Mouse (Mus musculus) CD4-positive, CD25-positive, alpha-beta regulatory T cell, adult 2 months (primary cell): ENCODE results near the gene Hist1h2bh.
"Not testable (repeated sequence)": the region's sequence is repeated elsewhere in the genome, so short reads cannot be mapped to it uniquely, and the experiment has no call there.

Source experiments
- DNase-seq: peaks from one replicate; pipeline ENCODE4 v3.0.0-alpha.2; 2012; ENCODE audit warnings: low read depth, low spot score

Hist1h2bh gene

GRCm38 (mm10) chr13:23551931-23552914 lies 9.0 kb upstream of the Hist1h2bh start:
- no peak for DNase-seq

- peak; percentile 87 for DNase-seq
Observed at GRCm38 (mm10) chr13:23551146-23551834, 8.1 kb upstream of the Hist1h2bh start, which contains the start of gene Hist1h4f. Gene Hist1h4f (minus strand): TSS chr13:23551648.

DNA sequence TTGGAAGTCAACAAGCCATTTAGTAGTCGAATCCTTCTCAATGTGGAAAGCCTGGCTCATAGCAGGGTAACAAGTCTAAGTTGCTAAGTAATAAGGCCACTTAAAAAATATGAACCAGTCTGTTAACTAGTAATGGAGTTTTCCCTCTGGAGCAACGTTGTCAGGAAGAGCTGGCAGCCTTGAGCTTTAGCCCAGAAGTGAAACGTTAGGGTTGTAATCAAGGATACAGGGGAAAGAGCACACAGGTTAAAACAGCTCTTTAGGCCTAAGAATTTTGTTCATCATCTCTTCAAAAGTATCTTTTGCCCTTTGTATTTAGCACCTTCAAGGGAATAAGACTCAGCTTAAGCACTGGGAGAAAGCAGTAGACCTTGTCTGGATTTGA lies 7.6 kb upstream of the Hist1h2bh start:
- DNase-seq, result peak; percentile 11

DNA sequence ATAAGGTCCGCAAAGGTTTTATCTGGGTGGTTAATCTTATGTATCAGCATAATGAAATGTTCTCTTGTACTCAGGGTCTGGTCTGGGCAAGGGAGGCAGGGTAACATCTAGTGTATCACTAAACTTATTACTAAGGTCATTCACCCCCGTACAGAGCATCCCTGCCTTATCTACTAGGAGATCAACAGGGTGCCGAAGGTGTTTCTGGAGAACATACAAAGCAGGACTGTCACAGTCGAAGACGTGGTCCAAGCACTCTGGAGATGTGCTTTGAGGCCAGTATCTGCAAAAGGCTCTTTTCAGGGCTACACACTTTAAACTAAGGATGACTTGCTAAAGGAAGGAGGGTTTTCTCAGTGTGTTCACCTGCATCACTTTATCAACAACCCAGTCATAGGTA lies 3.5 kb upstream of the Hist1h2bh start:
- DNase-seq, result no peak

- peak; percentile 41 for DNase-seq
Observed at GRCm38 (mm10) chr13:23544787-23545120, 1.6 kb upstream of the Hist1h2bh start.

DNA sequence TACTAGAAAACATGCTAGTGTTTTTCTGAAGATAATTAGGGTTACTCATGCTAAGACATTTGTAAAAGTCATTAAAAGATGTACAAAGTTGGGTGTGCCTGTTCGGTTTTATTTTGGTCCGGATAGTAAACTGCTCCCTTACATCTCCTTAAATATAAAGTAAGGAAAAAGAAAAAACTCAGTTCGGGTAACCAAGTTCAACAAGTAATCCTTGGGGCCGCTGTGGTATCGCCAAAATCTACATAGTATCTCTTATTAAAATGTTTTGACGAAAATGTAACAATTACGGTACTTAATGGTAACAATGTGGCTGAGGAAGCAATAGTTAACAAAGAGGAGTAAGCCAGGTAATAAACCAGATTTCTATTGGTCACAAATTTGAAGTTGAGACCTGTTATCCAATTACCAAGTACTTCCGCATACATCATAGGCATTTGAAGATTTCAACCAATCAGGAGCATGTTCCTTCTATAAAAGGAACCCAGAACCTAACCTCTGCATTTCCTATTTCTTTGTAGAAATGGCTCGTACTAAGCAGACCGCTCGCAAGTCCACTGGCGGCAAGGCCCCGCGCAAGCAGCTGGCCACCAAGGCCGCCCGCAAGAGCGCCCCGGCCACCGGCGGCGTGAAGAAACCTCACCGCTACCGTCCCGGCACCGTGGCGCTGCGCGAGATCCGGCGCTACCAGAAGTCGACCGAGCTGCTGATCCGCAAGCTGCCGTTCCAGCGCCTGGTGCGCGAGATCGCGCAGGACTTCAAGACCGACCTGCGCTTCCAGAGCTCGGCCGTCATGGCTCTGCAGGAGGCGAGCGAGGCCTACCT lies 984 bp upstream of the Hist1h2bh start, which contains the start of gene Hist1h3f:
Hist1h3f (plus strand) TSS at position 88 of the 822 bp plus-strand sequence.
- DNase-seq, result peak; percentile 91

- not testable (repeated sequence) for DNase-seq
Observed at GRCm38 (mm10) chr13:23542225-23542980, 789 bp downstream of the Hist1h2bh start.

DNA sequence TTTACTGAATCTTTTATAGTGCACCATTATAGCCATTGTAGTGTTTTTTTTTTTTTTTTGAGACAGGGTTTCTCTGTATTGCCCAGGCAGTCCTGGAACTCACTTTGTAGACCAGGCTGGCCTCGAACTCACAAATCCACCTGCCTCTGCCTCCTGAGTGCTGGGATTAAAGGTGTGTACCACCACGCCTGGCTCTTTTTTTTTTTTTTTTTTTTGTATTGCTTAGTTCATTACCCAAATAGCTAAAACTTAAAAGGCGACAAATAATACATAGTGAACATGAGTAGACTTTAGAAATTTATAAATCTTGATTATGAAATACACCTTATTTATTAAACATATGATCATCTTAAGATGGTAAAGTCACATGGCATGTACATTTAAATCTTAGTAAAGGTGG lies 1.7 kb downstream of the Hist1h2bh start:
- no peak for DNase-seq

DNA sequence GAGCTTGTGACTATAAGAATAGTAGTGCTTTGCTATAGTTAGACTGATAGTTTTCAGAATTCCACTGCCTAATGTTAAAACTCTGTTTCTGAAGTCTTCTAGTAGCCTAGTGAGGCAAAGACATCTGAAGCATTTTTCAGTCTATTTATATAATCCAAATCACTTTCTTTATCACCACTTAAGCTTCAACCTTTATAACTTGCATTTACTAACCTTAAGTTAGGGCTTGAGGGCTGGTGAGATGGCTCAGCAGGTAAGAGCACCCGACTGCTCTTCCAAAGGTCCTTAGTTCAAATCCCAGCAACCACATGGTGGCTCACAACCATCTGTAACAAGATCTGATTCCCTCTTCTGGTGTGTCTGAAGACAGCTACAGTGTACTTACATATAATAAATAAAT lies 3.4 kb downstream of the Hist1h2bh start:
- not testable (repeated sequence) for DNase-seq

- no peak for DNase-seq
Observed at GRCm38 (mm10) chr13:23538249-23538648, 4.9 kb downstream of the Hist1h2bh start.

GRCm38 (mm10) chr13:23537006-23537710 lies 6.0 kb downstream of the Hist1h2bh start:
- no peak for DNase-seq

- no peak for DNase-seq
Observed at GRCm38 (mm10) chr13:23536076-23536822, 6.9 kb downstream of the Hist1h2bh start.

DNA sequence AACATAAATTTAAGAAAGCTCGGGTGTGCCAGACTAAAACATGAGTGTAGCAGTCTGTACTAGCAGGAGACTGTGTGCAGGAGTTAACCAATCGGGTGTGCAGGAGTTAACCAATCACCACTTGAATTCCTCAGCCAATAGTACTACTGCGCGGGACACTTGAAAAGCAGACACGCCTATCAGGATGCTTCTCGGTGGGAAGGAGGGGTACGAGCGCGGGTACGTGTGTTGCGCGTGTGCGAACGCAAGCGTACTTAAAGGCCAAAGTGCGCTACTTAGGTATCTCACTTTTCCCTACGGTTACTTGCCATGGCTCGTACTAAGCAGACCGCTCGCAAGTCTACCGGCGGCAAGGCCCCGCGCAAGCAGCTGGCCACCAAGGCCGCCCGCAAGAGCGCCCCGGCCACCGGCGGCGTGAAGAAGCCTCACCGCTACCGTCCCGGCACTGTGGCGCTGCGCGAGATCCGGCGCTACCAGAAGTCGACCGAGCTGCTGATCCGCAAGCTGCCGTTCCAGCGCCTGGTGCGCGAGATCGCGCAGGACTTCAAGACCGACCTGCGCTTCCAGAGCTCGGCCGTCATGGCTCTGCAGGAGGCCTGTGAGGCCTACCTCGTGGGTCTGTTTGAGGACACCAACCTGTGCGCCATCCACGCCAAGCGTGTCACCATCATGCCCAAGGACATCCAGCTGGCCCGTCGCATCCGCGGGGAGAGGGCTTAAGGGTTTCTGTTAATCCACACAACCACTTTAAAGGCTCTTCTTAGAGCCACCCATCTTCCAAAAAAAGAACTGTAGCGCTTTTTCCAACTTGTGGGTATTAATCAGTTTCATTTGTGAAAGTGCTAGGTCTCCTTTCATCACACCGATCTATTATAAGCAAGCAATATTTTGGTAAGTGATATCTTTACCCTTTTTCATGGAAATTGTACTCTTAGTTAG lies 7.8 kb downstream of the Hist1h2bh start, which contains the start of gene Hist1h3g:
Hist1h3g (plus strand) TSS at position 286 of the 939 bp plus-strand sequence.
- DNase-seq, result peak; percentile 92

GRCm38 (mm10) chr13:23534368-23535131 lies 8.6 kb downstream of the Hist1h2bh start:
- no peak for DNase-seq

DNA sequence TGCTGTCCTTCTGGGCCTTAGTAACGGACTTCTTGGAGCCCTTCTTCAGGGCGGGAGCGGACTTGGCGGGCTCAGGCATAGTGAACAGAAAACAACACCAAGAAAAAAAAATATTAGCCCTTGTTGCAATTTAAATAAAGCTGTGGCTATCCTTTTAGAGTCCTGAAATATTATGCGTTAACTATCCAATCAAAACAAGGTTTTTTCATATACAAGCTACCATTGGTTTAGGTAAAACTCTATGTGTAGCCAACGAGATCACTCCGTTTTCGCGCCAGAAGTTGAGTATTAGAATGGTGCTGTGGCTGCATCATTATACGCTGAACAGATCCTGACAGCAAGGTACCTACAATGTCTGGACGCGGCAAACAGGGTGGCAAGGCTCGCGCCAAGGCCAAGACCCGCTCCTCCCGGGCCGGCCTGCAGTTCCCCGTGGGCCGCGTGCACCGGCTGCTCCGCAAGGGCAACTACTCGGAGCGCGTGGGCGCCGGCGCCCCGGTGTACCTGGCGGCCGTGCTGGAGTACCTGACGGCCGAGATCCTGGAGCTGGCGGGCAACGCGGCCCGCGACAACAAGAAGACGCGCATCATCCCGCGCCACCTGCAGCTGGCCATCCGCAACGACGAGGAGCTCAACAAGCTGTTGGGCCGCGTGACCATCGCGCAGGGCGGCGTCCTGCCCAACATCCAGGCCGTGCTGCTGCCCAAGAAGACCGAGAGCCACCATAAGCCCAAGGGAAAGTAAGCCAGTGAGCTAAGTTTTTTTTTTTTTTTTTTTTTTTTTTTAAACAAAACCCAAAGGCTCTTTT lies 9.4 kb downstream of the Hist1h2bh start, which contains the start of gene Hist1h2af:
Hist1h2af (plus strand) TSS at position 347 of the 808 bp plus-strand sequence.
- DNase-seq, result peak; percentile 81

DNA sequence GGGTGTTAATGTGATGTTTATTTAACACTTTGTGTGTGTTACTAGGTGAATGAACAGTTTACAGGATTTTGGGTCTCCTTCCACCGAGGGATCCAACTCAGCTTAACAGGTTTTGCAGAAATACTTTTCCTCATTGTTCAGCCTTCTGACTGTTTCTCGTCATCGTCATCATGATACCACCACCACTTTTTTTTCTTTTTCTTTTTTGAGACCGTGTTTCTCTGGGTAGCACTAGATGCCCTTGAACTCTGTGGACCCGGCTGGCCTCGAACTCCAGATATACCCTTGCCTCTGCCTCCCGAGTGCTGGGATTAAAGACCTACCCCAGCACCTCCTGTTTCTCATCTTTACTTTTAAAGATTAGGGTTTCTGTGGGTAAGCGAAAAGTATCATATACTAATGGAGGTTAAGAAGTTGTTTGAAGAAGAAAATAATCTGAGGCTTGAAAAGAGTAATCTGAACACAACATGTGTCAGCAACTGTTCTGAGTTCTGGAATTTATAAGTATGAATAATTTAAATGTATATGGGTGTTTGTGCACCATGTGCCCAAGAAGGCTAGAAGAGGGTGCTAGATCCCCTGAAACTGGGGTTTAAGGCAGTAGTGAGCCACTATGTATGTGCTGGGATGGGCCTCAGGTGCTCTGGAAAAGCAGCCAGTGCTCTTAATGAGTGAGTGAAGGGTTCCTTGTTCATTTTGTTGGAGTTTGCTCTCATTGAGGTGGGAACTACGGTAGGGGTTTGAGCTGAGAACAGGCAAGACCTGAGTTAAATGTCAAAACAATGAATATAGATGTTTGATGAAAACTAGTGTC lies 10.7 kb downstream of the Hist1h2bh start:
- DNase-seq, result no peak
